Mouse (Mus musculus) B cell, adult 2 months (primary cell): ENCODE results near the gene Usf1.
A peak's percentile ranks its signal among the peaks of the same experiment; 100 is the strongest.

ENCODE experiments used
- DNase-seq, 2 experiments: peaks; one replicate each; pipeline ENCODE4 v3.0.0; 2022

Usf1 gene

DNA sequence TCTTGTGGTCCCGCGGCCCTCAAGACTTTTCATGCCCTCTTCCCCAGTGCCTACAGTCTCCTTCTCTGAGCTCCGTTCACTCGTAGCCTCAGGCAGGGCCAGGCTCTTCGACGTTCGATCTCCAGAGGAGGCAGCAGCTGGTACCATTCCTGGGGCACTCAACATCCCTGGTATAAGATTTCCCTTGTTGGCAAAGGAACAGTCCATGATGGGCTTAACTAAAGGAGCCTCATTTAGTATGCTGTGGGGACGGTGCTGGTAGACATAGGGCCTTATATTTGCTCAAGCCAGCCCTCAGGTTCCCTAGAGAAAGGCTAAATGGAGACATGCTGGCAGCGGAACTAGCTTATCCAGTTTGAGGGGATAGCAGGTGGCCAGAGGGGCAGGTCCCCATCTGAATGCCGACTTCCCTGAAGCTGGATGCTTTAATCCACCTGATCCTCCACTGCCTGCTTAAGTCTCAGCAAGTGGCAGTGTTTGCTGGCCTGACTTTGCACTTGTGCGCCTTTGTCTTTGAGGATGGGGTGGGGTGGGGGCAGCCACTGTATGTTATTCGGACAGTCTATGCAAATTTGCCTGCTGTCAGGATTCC is 8.3 kb downstream of the Usf1 start:
- no peak for DNase-seq

DNA sequence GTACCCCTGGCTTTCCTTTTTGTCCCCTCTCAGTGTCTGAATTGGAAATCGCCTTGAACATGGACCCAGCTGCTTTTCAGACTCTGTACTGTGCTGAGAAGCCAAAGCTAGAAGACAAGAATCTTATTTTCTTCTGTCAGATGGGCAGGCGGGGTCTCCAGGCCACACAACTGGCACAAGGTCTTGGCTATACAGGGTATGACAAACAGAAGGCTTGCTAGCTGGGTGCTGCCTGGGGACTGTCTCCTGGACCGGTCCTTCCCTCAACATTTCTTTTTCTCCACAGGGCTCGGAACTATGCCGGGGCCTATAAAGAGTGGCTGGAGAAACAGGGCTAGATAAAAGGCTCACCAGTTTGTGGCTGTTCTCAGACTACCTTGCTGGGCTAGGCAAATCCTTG is 8.8 kb downstream of the Usf1 start:
- DNase-seq = no peak

GRCm38 (mm10) chr1:171422504-171423095 is 11.5 kb downstream of the Usf1 start:
- DNase-seq = no peak

GRCm38 (mm10) chr1:171424638-171425037 is 13.5 kb downstream of the Usf1 start:
- no peak for DNase-seq

GRCm38 (mm10) chr1:171425126-171425525 is 14.0 kb downstream of the Usf1 start:
- DNase-seq = no peak

- DNase-seq = no peak
These were observed 21.0 kb downstream of the Usf1 start for GRCm38 (mm10) chr1:171432158-171432557.

GRCm38 (mm10) chr1:171435288-171435814 is 24.2 kb downstream of the Usf1 start:
- DNase-seq = no peak

DNA sequence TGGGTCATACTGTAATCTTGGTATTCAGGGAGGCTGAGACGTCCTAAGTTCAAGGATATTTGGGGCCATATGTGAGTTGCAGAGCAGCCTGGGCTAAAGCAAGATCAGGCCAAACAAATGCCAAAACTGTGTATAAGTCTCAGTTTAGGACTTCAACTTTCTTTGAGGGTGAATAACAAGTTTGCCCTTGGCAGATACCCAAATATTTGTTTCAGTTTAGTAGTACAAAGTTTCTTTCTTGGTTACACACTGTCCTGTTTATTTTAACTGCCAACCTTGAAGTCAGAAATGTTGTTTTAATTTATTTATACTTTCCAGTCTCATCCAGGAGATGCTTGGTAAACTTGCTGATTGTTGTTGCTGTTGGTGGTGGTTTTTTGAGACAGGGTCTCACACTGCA is 24.9 kb downstream of the Usf1 start:
- DNase-seq = no peak

DNA sequence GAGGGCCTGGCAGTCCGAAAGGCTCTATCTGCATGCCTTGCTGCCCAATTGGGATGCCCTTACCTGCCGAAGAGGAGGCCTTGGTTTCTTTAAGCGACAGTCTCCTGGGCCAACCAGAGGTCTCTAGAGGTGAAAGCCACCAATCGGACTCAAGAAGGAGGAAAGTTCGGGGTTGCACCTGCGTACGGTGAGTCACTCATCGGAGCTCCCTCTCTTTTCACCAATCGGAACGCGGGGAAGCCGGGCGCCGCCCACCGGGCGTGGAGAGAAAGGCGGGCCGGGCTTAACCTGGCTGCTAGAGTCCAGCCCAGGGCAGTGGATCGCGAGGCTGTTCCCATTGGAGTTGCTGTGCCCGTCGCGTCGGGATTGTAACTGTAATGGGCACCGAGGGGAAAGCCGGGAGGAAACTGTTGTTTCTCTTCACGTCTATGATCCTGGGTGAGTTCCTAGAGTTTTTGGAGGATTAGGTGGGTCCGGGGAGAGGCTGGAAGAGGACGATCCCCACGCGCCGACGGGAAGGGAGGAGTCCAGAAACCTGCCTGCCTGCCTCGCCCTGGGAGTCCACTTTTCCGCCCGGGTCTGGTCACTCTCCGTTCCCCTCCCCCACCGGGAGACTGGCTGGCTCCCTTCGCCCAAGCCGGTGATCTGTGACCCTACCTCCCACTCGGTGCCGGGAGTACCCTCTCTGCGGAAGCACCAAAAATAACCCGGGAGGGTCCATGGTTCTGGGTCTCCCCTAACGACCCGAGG is 26.3 kb downstream of the Usf1 start, which contains the start of gene F11r:
TSS of gene F11r (plus strand) at position 272 of the 750 bp plus-strand sequence.
- DNase-seq = peak; percentile 83 to 86

DNA sequence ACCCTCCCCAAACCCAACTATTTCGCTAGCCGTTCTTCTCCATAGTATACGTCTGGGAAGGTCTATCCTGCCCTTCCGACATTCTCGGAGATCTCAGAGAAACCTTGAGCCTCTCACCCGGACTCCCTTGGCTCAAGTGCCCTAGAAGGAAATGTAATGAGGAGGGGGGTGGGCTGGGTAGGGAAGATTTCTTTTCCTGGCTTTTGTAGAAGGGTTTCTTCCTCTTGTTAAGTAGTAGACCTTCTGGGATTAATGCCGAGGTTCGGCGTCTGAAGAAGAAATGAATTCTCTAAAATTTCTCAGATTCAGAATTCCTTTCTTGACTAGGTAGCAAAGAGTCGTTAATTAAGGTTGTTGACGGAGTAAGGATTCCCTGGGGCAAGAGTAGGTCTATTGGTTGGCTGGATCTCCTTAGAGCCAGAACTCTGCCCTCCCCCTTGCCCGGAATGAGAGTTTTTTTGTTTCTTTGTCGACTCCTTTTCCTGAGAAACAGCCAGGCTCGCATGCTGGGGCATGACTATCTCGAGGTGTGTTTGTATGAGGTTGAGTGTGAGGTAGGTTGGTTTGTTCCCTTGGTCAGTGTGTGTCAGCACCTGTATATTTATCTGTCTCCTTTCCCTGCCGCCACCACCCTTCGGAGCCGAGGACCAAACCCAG is 27.0 kb downstream of the Usf1 start:
- no peak for DNase-seq

DNA sequence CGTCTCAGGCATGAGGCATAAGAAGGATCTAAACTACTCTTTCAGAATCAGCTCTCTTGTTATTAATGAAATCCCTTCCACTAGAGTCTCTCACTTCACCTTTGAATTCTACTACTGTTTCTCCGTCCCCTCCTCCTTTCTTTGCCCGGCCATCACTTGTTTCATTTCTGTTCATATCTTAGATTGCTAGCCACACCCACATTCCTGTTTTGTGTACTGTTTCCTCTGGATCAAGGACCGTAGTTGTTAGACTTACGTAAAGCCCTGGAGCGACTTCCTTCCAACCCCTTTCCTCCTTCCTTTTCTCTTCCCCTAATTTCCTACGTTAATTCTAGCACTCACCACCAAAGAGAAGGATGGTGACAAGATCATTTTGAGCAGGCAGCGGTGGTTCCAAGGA is 28.0 kb downstream of the Usf1 start:
- no peak for DNase-seq

DNA sequence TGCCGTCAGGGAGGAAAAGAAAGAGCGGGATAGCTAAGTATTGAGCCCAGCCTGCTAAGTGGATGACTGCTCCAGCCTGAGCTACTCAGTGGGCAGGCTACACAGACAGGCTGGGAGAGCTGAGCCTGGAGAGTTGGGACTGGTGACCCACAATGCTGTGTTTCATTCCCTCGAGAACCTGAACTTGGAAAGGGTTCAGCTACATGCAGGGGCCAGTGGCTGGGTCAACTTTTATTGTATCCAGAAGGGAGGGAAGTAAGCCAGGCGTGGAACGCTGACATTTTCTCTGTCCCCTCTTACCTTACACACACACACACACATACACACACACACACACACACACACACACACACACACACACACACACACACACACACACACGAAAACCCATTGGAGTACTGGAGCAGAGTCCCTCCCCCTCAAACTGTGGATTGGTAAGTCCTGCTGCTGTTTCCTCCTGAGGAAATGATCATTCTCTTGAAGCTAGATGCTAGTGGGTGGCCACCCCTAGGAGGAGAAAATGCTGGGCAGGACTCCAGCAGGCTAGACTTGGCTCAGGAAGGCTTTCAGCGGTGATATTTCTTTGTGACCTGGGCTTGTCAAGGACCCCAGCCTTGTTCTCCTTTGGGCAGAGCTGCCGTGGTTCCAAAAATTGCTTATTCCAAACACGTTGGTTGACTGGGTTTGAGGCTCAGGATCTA is 29.1 kb downstream of the Usf1 start:
- DNase-seq = no peak

- peak; percentile 29 to 37 for DNase-seq
These were observed 30.6 kb downstream of the Usf1 start for GRCm38 (mm10) chr1:171441466-171442412.

GRCm38 (mm10) chr1:171442413-171442760 is 31.3 kb downstream of the Usf1 start:
- no peak for DNase-seq

DNA sequence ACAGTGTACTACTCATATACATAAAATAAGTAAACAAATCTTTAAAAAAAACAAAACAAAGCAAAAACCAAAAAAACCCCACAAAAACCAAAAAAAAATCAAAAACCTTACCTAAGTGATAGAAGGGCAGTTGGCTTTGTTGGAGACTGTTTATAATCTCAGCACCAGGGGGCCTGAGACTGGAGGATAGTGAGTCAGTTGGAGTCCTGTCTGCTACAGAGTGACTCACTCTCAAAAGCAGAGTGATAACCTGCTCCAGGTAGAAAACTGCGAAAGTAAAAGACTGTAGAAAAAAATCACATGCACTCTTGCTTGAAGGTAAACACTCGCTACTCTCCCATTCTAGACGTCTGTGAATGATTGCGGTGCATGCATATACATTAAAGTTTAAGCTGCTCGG is 33.9 kb downstream of the Usf1 start:
- no peak for DNase-seq

DNA sequence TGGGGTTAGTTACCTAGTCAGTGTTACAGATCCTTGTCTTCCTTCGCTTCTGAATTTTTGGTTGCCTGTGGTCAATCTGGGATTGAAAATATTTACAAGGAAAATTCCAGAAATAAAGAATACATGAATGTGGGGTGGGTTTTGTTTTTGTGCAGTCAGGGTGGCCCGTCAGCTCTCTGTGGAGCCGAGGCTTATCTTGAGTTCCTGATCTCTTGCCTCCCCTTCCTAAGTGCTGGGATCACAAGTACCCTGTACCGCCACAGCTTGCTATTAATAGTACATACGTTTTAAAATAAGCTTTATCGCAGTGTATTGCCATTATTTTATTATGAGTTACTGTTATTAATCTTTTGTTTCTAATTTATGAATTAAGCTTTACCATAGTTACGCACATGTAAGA is 35.7 kb downstream of the Usf1 start:
- DNase-seq = no peak

DNA sequence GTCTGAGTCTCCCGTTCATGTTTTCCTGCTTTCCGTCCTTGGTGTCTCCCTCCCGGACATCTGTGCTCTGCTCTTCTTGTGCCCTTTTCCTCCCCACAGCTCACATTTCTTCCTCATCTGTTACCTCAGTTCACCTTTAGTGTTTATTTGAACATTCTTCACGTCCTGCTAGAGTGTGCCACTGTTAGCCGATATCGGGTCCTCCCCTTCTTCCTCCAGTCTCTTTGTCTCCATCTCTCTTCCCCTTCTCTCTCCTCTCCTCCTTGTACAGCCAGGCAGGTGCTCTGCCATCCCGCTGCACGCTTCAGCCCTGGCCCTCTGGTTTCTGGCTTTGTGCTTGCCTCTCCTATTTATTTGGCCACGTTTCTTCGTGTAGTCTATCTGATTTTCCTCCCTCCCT is 36.6 kb downstream of the Usf1 start:
- no peak for DNase-seq

DNA sequence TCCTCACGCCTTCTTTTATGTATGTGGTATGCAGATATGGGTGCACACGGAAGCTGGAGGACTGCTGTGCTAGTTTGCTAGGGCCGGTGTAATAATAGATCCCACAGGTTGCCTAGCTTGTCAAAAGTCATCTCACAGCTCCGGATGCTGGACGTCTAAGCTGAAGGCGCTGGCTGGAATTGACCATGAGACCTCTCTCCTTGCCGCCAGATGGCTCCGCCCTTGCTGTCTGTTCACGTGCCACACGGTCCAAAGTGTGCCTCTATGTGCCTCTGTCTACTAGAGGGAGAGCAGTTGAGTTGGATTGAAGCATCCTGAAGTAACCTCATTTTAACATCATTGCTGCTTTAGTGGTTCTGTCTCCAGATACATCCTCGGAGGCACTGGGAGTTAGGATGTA is 38.9 kb downstream of the Usf1 start:
- no peak for DNase-seq

- DNase-seq = no peak
These were observed 39.9 kb downstream of the Usf1 start for GRCm38 (mm10) chr1:171451001-171451400.

DNA sequence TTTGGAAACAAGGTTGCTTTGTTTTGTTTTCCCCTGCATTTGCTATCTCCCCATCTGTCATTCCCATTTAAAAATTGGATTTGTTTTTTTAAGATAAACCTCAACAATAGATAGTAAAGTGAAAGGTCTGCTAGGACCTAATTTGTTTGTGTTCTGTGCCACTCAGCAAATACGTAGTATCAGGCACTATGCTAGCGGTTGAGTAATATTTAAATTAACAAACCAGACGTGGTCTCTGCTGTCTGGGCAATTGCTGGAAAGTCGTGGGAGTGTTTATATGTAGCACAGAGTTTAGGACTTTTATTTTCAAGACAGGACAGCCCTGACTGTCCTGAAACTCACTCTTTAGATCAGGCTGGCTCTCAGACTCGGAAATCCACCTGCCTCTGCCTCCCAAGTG is 41.4 kb downstream of the Usf1 start:
- DNase-seq = no peak

- DNase-seq = no peak
These were observed 41.8 kb downstream of the Usf1 start for GRCm38 (mm10) chr1:171452923-171453322.

- no peak for DNase-seq
These were observed 43.8 kb downstream of the Usf1 start for GRCm38 (mm10) chr1:171454926-171455325.
